Mouse (Mus musculus): ENCODE results near the gene Rasal1. TPM values are rescaled to one million over a fixed set of nuclear protein-coding genes. Genes with fewer than 3 reads are reported as not detected.

The Rasal1 gene
- polyA plus RNA-seq, 1 experiment from 2014 or later: not detected

DNA sequence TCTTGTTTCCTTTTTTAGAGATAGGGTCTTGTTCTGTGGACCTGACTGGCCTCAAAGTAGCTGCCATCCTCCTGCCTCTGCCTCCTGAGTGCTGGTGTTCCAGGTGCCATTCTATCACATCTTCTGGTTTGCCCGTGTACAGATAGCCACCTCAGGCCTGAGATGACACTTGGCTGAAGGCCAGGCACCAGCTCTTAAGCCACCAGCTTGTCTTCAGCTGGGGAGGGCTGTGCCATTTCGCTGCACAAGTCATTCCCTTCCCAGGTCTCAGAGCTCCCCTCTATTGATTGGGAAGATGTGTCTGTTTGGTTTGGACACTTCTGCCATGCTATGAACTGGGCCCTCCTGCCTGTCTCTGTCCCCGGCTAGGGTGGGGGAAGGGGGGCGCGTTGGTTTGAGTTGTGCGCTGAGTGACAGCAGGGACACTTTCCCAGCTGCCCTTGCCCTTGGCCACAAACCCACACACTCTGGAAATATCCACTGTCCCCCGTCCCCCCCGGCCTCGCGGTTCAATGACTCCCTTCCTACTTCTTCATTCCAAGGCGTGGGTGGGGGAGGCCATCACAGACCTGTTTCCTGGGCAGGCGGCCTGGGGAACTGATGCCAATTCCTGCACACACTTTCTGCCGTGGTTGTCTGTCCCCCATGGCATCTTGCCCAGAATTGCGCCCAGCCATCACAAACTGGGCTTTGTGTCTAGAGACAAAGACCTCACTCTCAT is 5.1 kb upstream of the Rasal1 start:
- no peaks in the 10 kb centered on the region for H3K36me3 ChIP-seq (ENCODE audit: control insufficient read depth, insufficient read depth, low read length)
- H3K4me2 ChIP-seq (ENCODE audit: low read depth, low read length, severe bottlenecking): no peak overlapping the region
- no peak for ATAC-seq (replicated peaks; ENCODE audit: low FRiP score)
- H3K9ac ChIP-seq (ENCODE audit: low read length): no peak overlapping the region
- no peak for DNase-seq (ENCODE audit: low spot score)
- no peak overlapping the region for H3K4me3 ChIP-seq (ENCODE audit: low read depth, low read length)
- no peaks in the 10 kb centered on the region for H3K9me3 ChIP-seq (ENCODE audit: control insufficient read depth, low read length)
- no peak overlapping the region for H3K27ac ChIP-seq (ENCODE audit: low read depth, low read length)
- peaks cover 2% of the 10 kb centered on the region; the same call in 1 of the 2 replicates for H3K4me1 ChIP-seq (replicated peaks; ENCODE audit: control insufficient read depth, insufficient read depth, low read length)
- H3K27me3 ChIP-seq (ENCODE audit: control insufficient read depth, insufficient read depth, low read length): peaks cover 9% of the 10 kb centered on the region
- WGBS: 87% methylated on average over 14 of the region's 14 CpGs

DNA sequence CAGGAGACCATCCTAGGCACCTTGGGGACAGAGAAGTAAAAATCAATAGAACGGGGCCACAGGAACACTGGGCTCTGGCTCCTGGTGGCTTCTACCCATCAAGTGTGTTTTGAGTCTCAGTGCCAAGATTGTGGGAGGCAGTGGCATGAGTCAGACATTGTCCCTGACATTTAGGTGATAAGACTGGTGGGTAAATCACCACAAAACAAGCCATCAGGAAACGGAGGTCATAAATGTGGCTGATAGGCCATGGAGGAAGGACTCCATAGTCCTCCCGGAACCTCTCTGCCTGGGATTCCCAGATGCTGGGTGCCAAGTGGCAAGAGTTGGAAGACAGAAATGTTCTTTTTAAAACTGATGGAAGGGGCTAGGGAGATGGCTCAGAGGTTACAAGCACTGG is 4.4 kb upstream of the Rasal1 start:
- Histone ChIP-seq H3K9ac (ENCODE audit: low read length) (no peak overlapping the region), H3K4me3 (ENCODE audit: low read depth, low read length) (no peak overlapping the region), H3K27me3 (ENCODE audit: control insufficient read depth, insufficient read depth, low read length) (peaks cover 16% of the 10 kb centered on the region), H3K4me2 (ENCODE audit: low read depth, low read length, severe bottlenecking) (no peak overlapping the region), H3K36me3 (ENCODE audit: control insufficient read depth, insufficient read depth, low read length) (no peaks in the 10 kb centered on the region), H3K9me3 (ENCODE audit: control insufficient read depth, low read length) (no peaks in the 10 kb centered on the region), H3K4me1 (replicated peaks; ENCODE audit: control insufficient read depth, insufficient read depth, low read length) (peaks cover 8% of the 10 kb centered on the region; the same call in 1 of the 2 replicates), H3K27ac (ENCODE audit: low read depth, low read length) (no peak overlapping the region)
- WGBS: 87% methylated on average over 3 of the region's 3 CpGs
- ATAC-seq (replicated peaks; ENCODE audit: low FRiP score) (no peak), DNase-seq (ENCODE audit: low spot score) (no peak)

DNA sequence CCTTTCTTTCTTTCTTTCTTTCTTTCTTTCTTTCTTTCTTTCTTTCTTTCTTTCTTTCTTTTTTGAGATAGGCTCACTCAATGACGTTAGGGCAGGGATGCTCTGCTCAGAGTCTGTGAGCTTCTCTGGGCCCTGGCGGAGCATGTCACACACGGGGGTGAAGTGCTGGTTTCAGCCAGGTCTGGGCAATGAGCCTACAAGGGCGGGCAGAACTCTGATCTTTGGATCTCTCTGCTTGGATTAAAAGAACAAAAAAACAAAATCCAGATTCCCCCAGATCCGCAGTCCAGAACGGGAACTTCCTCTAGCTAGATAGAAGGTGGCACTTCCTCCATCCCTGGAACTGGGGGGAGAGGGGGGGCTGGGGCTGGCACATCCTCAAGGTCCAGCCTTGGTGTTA is 2.8 kb upstream of the Rasal1 start:
- Histone ChIP-seq H3K9ac (ENCODE audit: low read length) (no peak overlapping the region), H3K4me1 (replicated peaks; ENCODE audit: control insufficient read depth, insufficient read depth, low read length) (peaks cover 10% of the 10 kb centered on the region; the same call in 1 of the 2 replicates), H3K4me3 (ENCODE audit: low read depth, low read length) (no peak overlapping the region), H3K9me3 (ENCODE audit: control insufficient read depth, low read length) (no peaks in the 10 kb centered on the region), H3K27me3 (ENCODE audit: control insufficient read depth, insufficient read depth, low read length) (peaks cover 30% of the 10 kb centered on the region), H3K36me3 (ENCODE audit: control insufficient read depth, insufficient read depth, low read length) (no peaks in the 10 kb centered on the region), H3K27ac (ENCODE audit: low read depth, low read length) (no peak overlapping the region), H3K4me2 (ENCODE audit: low read depth, low read length, severe bottlenecking) (no peak overlapping the region)
- DNase-seq (ENCODE audit: low spot score) (no peak), ATAC-seq (replicated peaks; ENCODE audit: low FRiP score) (no peak)
- WGBS: 58% methylated on average over 6 of the region's 6 CpGs

DNA sequence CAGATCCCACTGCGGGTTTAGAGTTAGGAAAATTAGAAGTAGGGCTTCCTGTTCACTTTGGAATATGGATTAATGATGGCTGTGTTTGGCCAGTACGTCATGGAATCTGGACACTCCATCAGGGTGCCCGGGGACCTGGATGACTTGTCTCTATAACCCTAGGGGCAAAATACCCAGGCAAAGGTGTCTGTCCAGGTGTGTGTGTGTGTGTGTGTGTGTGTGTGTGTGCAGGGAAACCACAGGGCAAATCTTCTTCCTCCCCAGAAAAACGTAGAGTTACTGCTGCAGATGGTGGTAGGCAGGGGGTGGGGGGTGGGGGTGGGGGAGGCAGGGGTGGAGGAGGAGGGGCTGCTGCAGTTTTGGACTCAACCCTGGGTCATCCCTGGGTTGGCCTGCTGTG is 1.3 kb upstream of the Rasal1 start:
- ATAC-seq (replicated peaks; ENCODE audit: low FRiP score) (no peak), DNase-seq (ENCODE audit: low spot score) (no peak)
- H3K27me3 ChIP-seq (ENCODE audit: control insufficient read depth, insufficient read depth, low read length): peaks cover 30% of the 10 kb centered on the region
- H3K4me3 ChIP-seq (ENCODE audit: low read depth, low read length): no peak overlapping the region
- H3K36me3 ChIP-seq (ENCODE audit: control insufficient read depth, insufficient read depth, low read length): no peaks in the 10 kb centered on the region
- no peak overlapping the region for H3K9ac ChIP-seq (ENCODE audit: low read length)
- WGBS: 69% methylated on average over 4 of the region's 4 CpGs
- H3K27ac ChIP-seq (ENCODE audit: low read depth, low read length): no peak overlapping the region
- no peak overlapping the region for H3K4me2 ChIP-seq (ENCODE audit: low read depth, low read length, severe bottlenecking)
- no peaks in the 10 kb centered on the region for H3K9me3 ChIP-seq (ENCODE audit: control insufficient read depth, low read length)
- peaks cover 10% of the 10 kb centered on the region; the same call in 1 of the 2 replicates for H3K4me1 ChIP-seq (replicated peaks; ENCODE audit: control insufficient read depth, insufficient read depth, low read length)

DNA sequence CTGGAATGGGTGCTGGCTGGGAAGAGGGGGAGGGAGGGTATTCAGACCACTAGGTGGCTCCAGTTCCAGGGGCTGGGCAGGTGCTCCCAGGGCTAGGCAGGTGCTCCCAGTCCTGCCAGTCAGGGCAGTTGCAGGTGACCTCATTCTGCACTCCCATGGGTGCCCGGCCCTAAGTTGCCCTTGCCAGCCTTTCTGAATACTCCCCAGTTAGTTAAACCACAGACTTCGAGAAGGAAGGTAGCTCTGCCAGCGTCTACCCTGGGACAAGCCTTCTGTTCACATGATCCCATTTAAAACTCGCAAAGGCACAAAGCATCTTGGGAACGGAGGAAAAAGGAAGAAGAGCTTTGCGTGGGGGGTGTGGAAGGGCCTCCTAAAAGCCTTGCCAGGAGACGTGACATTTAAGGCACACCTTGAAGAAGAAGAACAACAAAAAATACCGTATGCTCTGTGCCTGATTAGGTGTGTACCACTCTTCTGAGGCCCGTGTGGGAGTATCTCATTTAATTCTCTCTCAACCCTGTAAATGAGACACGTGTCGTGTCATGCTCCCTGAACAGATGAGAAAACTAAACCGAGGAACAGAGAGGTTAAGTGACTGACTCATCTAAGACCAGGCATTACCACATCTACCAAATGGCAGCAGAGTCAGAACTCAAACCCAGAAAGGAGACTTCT is 659 bp upstream of the Rasal1 start:
- H3K36me3 ChIP-seq (ENCODE audit: control insufficient read depth, insufficient read depth, low read length): no peaks in the 10 kb centered on the region
- no peak overlapping the region for H3K4me3 ChIP-seq (ENCODE audit: low read depth, low read length)
- H3K9me3 ChIP-seq (ENCODE audit: control insufficient read depth, low read length): no peaks in the 10 kb centered on the region
- H3K4me2 ChIP-seq (ENCODE audit: low read depth, low read length, severe bottlenecking): no peak overlapping the region; the same call in 1 of the 2 replicates
- no peak for DNase-seq (ENCODE audit: low spot score)
- no peak overlapping the region for H3K27ac ChIP-seq (ENCODE audit: low read depth, low read length)
- H3K4me1 ChIP-seq (replicated peaks; ENCODE audit: control insufficient read depth, insufficient read depth, low read length): peaks cover 10% of the 10 kb centered on the region; the same call in 1 of the 2 replicates
- WGBS: 44% methylated on average over 12 of the region's 12 CpGs
- ATAC-seq (replicated peaks; ENCODE audit: low FRiP score): no peak
- peaks cover 30% of the 10 kb centered on the region for H3K27me3 ChIP-seq (ENCODE audit: control insufficient read depth, insufficient read depth, low read length)
- no peak overlapping the region for H3K9ac ChIP-seq (ENCODE audit: low read length)

DNA sequence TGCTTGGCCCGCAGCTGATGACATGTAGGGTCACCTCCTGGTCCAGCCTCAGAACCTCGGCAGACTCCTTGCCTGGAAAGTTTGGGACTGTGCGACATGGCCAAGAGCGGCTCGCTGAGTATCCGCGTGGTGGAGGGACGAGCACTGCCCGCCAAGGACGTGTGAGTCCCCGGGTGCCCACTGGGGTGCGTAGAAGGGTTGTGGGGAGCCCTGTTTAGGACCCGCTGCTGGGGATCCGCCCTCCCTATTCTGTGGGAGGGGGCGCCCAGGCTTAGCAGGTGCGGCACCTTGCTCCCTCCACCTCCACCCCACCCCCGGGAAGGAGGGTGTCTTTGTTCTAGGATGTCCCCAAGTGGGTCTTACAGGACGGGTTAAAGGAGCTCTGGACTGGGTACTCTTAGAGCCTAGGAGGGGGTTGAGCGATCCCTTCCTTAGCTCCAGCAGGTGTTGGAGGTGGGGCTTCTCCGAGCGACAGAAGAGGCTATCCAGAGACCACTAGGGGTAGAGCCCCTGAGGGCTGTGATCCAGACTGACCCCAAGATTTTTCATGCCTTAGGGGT is 842 bp downstream of the Rasal1 start:
- Histone ChIP-seq H3K4me3 (ENCODE audit: low read depth, low read length) (peak overlapping the region; percentile 14; the same call in 1 of the 2 replicates), H3K36me3 (ENCODE audit: control insufficient read depth, insufficient read depth, low read length) (no peaks in the 10 kb centered on the region), H3K27ac (ENCODE audit: low read depth, low read length) (no peak overlapping the region), H3K4me2 (ENCODE audit: low read depth, low read length, severe bottlenecking) (peak overlapping the region; percentile 49), H3K9ac (ENCODE audit: low read length) (no peak overlapping the region), H3K9me3 (ENCODE audit: control insufficient read depth, low read length) (no peaks in the 10 kb centered on the region), H3K4me1 (replicated peaks; ENCODE audit: control insufficient read depth, insufficient read depth, low read length) (peaks cover 10% of the 10 kb centered on the region; the same call in 1 of the 2 replicates), H3K27me3 (ENCODE audit: control insufficient read depth, insufficient read depth, low read length) (peaks cover 30% of the 10 kb centered on the region)
- DNase-seq (ENCODE audit: low spot score) (peak; percentile 68), ATAC-seq (replicated peaks; ENCODE audit: low FRiP score) (peak; percentile 55)
- WGBS: 2% methylated on average over 21 of the region's 21 CpGs

DNA sequence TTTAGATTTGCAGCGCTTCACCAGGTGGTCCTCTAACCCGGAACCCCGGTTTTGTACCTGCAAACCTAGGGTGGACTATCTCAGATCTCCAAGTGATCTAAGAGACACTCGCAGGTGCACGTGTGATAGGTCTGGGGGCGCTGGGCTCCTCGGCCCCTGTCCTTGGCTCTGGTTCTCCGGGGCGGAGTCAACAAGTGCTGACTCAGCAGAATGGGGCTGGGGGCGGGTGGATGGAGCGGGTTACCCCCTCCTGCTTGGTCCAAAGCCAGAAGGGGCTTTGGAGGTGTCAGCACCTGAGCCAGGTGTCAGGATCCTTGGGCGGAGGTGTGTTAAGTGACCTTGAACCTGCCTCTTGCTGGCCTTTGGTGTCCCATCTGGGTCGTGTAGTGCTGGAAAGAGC is 1.3 kb downstream of the Rasal1 start:
- Histone ChIP-seq H3K4me2 (ENCODE audit: low read depth, low read length, severe bottlenecking) (no peak overlapping the region), H3K4me3 (ENCODE audit: low read depth, low read length) (no peak overlapping the region), H3K27ac (ENCODE audit: low read depth, low read length) (no peak overlapping the region), H3K27me3 (ENCODE audit: control insufficient read depth, insufficient read depth, low read length) (peaks cover 30% of the 10 kb centered on the region), H3K9me3 (ENCODE audit: control insufficient read depth, low read length) (no peaks in the 10 kb centered on the region), H3K36me3 (ENCODE audit: control insufficient read depth, insufficient read depth, low read length) (no peaks in the 10 kb centered on the region), H3K9ac (ENCODE audit: low read length) (no peak overlapping the region), H3K4me1 (replicated peaks; ENCODE audit: control insufficient read depth, insufficient read depth, low read length) (peaks cover 10% of the 10 kb centered on the region; the same call in 1 of the 2 replicates)
- DNase-seq (ENCODE audit: low spot score) (no peak), ATAC-seq (replicated peaks; ENCODE audit: low FRiP score) (no peak)
- 27% methylated on average over 13 of the region's 13 CpGs for whole genome bisulfite sequencing

DNA sequence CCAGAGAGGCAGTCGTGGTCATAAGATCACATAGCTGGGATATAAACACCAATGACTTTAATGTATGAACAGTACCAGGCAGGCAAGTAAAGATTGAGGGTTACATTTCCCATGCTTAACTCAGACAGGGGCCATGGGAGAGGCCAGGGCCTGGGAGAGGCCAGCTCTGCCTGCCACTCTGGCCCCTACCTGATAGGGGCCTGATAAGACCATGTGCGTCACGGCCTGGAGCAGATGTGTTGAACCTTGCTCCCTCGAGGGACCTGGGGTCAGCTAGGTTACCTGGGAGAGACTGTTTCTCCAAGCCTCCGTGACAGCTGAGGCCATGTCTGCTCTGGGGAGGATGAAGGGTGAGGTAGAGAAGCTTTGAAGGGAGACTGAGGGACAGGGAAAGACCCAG is 2.6 kb downstream of the Rasal1 start:
- DNase-seq (ENCODE audit: low spot score) (no peak), ATAC-seq (replicated peaks; ENCODE audit: low FRiP score) (no peak)
- Histone ChIP-seq H3K9me3 (ENCODE audit: control insufficient read depth, low read length) (no peaks in the 10 kb centered on the region), H3K4me3 (ENCODE audit: low read depth, low read length) (no peak overlapping the region), H3K27ac (ENCODE audit: low read depth, low read length) (no peak overlapping the region), H3K9ac (ENCODE audit: low read length) (no peak overlapping the region), H3K27me3 (ENCODE audit: control insufficient read depth, insufficient read depth, low read length) (peaks cover 29% of the 10 kb centered on the region), H3K4me1 (replicated peaks; ENCODE audit: control insufficient read depth, insufficient read depth, low read length) (peaks cover 10% of the 10 kb centered on the region; the same call in 1 of the 2 replicates), H3K4me2 (ENCODE audit: low read depth, low read length, severe bottlenecking) (no peak overlapping the region), H3K36me3 (ENCODE audit: control insufficient read depth, insufficient read depth, low read length) (no peaks in the 10 kb centered on the region)
- 86% methylated on average over 5 of the region's 5 CpGs for WGBS

All from forebrain, embryonic 11.5 days (tissue).